Mouse (Mus musculus) G1E (cell line): ENCODE data around the gene Nubpl. TPM values are rescaled to one million over a fixed set of nuclear protein-coding genes. Genes with fewer than 3 reads are reported as not detected.
A peak's percentile ranks its signal among the peaks of the same experiment; 100 is the strongest.

ENCODE experiments used
- ATAC-seq: 2 replicates; pipeline ENCODE4 v1.8.0; 2016; ENCODE audit warnings: mild to moderate bottlenecking; ENCODE audit not compliant: insufficient number of reproducible peaks, poor library complexity, low FRiP score, severe bottlenecking; ENCODE audit errors: extremely low read depth
- DNase-seq: peaks from one replicate; pipeline ENCODE4 v3.0.0; 2012; ENCODE audit warnings: low spot score
- H3K27me3 ChIP-seq: 2 replicates; pipeline ENCODE4 v1.6.1; 2012; ENCODE audit warnings: mild to moderate bottlenecking, low read length, inconsistent platforms; ENCODE audit not compliant: insufficient read depth
- H3K36me3 ChIP-seq: replicated peaks from 2 replicates; pipeline ENCODE3; 2012; ENCODE audit warnings: mild to moderate bottlenecking, inconsistent platforms
- H3K4me1 ChIP-seq: 2 replicates; pipeline ENCODE4 v1.6.1; 2012; ENCODE audit warnings: low read depth, low read length, inconsistent platforms, mixed read lengths; ENCODE audit not compliant: insufficient read depth
- H3K4me3 ChIP-seq: 2 replicates; pipeline ENCODE4 v1.5.1; 2012; ENCODE audit warnings: low read depth, mild to moderate bottlenecking, inconsistent platforms, low read length, moderate library complexity, mixed read lengths
- H3K9me3 ChIP-seq: replicated peaks from 2 replicates; pipeline ENCODE4 v1.6.1; 2012; ENCODE audit warnings: inconsistent platforms
- CTCF ChIP-seq: IDR thresholded peaks from 2 replicates; pipeline ENCODE4 v1.5.1; 2012; ENCODE audit warnings: low read depth, low read length, inconsistent platforms, mixed read lengths
- GATA1 ChIP-seq: IDR thresholded peaks from 2 replicates; pipeline ENCODE4 v1.6.1; 2012; ENCODE audit warnings: borderline replicate concordance, low read length, inconsistent platforms, mixed read lengths
- GATA2 ChIP-seq: IDR thresholded peaks from 2 replicates; pipeline ENCODE4 v1.6.1; 2012; ENCODE audit warnings: low read depth, low read length, inconsistent platforms, borderline replicate concordance
- POLR2AphosphoS5 ChIP-seq: IDR thresholded peaks from 2 replicates; pipeline ENCODE4 v1.6.1; 2012; ENCODE audit warnings: low read depth, low read length, inconsistent platforms; ENCODE audit not compliant: insufficient replicate concordance
- TAL1 ChIP-seq: conservative IDR thresholded peaks from 2 replicates; pipeline ENCODE4 v1.6.1; 2012; ENCODE audit warnings: low read depth, low read length, inconsistent platforms, mixed read lengths
- polyA plus RNA-seq: library from polyadenylated mRNA; stranded (reverse); fragments of >175 nt; gene quantifications from 2 replicates; pipeline ENCODE4 v1.2.3, GENCODE M21; 2012
- total RNA-seq, 2 experiments: library from RNA; stranded (forward) in 1 of 2; stranded (reverse) in 1 of 2; fragments of 200-1000 nt in 1 of 2; fragments of >200 nt in 1 of 2; fragmentation: Nextera tagmentation in 1 of 2; gene quantifications; 2 replicates each; pipeline ENCODE4 v1.2.3; 2014 to 2017

Nubpl gene
- total and polyA plus RNA-seq, 3 experiments = 11.1 to 29.9 (median 19.8) TPM

DNA sequence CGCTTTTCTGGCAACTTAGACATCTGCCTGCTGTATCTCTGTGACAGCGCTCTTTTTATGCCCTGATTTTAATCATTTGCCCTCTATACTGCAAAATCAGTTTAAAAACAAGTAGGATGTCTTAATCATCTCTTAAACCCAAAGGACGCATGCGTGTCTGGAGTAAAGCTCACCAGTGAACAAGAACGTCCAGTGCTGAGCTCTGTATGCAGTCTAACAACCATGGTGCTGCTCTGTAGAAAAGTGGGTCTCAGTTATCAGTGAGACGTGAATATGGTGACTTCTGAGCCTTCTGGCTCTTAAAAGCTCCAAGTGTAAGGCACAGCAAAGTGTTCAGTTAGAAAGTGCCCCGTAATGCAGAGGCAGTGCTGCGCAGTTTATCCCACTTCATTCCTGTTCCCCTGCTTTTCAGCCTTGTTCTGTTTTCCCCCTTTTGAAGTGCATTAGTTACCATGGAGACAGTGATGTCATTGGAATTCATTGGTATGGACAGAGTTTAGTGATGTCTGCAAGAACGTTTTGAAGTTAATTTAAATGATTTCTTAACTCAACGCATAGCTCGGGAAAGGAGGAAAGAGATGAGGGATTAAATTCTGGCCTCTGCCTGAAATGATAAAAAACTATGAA, 191.5 kb downstream of the Nubpl start:
- H3K4me1 ChIP-seq = no peaks in the 10 kb centered on the region
- no peaks in the 10 kb centered on the region for H3K9me3 ChIP-seq
- ATAC-seq (no peak), DNase-seq (no peak)
- H3K27me3 ChIP-seq = no peaks in the 10 kb centered on the region
- no peak overlapping the region for H3K4me3 ChIP-seq
- TF ChIP-seq CTCF (no peak), GATA1 (no peak), TAL1 (no peak), GATA2 (no peak), POLR2AphosphoS5 (no peak)
- no peaks in the 10 kb centered on the region for H3K36me3 ChIP-seq

DNA sequence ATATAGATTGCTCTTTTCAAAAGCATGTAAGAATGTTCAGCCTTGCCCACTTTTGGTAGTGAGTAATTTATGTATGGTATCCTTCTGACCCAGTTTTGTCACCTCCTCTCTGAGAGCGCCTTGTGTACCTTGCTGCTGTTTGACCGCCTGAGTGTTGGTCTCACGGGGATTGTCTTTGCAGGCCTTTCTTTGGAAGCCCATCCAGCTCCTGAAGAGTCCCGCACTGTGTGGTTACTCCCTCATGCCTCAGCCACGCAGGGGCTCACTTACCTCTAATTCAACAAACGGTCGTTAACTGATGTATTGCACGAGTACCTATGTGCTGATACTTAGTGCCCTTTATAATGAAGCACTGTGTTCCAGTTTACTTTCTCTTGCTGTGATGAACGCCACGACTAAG, 192.1 kb downstream of the Nubpl start:
- ATAC-seq = no peak
- no peaks in the 10 kb centered on the region for H3K36me3 ChIP-seq
- TF ChIP-seq POLR2AphosphoS5 = no peak
- no peaks in the 10 kb centered on the region for H3K9me3 ChIP-seq
- no peaks in the 10 kb centered on the region for H3K27me3 ChIP-seq
- H3K4me3 ChIP-seq = no peak overlapping the region
- no peaks in the 10 kb centered on the region for H3K4me1 ChIP-seq
- DNase-seq = no peak

DNA sequence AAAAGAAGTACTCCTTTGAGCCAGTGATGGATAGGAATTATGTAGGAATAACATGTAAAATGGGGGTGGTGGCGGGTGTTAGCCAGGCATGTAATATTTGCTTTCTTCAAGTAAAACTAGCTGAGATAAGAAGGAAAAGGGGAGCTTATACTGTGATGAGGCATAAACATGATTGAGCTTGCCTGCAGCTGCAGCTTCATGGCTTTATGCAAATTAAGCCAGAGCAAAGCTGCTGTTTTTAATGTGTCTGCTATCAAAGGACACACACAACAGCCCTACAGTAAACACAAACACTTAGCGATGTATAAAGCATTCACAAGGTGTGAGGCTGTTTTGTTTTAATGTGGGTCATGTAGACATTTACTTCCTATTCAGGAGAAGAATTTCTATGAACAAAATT, 196.4 kb downstream of the Nubpl start:
- Histone ChIP-seq H3K9me3 (no peaks in the 10 kb centered on the region), H3K4me1 (peaks cover 7% of the 10 kb centered on the region; the same call in 1 of the 2 replicates), H3K4me3 (no peak overlapping the region), H3K27me3 (no peaks in the 10 kb centered on the region), H3K36me3 (no peaks in the 10 kb centered on the region)
- TF ChIP-seq TAL1 = no peak
- no peak for TF ChIP-seq CTCF
- no peak for TF ChIP-seq GATA2
- no peak for ATAC-seq
- no peak for DNase-seq

DNA sequence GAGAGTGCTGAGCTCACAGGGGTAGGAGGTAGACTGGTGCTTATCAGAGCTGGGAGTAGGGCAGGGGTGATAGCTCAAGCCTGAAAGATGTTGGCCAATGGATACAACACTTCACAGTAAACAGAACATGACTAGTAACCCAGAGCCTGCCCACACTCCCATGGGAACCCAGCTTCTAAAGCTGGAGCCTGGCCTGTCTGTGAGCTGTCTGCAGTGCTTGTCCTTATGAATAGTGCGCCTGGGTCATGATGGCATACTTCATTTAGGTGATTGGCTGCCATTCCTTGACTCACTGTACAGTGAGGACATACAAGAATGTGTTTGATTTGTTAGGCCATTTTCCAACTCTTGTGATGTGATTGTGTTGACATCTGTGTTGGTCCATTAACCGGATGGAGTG, 200.5 kb downstream of the Nubpl start:
- ATAC-seq (no peak), DNase-seq (no peak)
- Histone ChIP-seq H3K36me3 (no peaks in the 10 kb centered on the region), H3K4me3 (no peak overlapping the region), H3K4me1 (peaks cover 7% of the 10 kb centered on the region; the same call in 1 of the 2 replicates), H3K27me3 (no peaks in the 10 kb centered on the region), H3K9me3 (no peaks in the 10 kb centered on the region)
- TF ChIP-seq CTCF = no peak
- TF ChIP-seq GATA2 = no peak
- TF ChIP-seq GATA1 = no peak
- no peak for TF ChIP-seq TAL1
- TF ChIP-seq POLR2AphosphoS5 = no peak

DNA sequence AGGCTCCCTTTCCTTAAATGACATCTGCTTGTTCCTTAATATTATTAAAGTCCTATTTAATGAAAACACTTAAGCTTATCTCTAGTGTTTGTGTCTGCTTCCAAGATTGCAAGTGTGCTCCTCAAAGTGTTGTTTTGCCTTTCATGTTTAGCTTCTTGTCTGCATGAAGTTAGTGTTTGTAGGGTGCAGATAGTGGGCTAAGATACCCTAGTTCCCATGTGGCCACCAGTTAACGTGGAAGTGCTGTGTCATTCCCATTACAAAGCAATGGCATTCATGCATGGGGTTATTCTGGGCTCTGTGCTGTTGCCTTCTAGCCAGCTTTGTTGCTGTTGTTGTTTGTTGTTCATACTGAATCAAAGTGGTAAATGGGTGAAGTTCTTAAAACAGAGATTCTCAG, 201.1 kb downstream of the Nubpl start:
- H3K27me3 ChIP-seq = no peaks in the 10 kb centered on the region
- H3K9me3 ChIP-seq = no peaks in the 10 kb centered on the region
- ATAC-seq (peak; percentile 59; the same call in 1 of the 2 replicates), DNase-seq (peak; percentile 2)
- peaks cover 7% of the 10 kb centered on the region; the same call in 1 of the 2 replicates for H3K4me1 ChIP-seq
- no peak overlapping the region for H3K4me3 ChIP-seq
- TF ChIP-seq GATA2 (no peak), CTCF (no peak), TAL1 (no peak), POLR2AphosphoS5 (no peak), GATA1 (no peak)
- H3K36me3 ChIP-seq = no peaks in the 10 kb centered on the region

DNA sequence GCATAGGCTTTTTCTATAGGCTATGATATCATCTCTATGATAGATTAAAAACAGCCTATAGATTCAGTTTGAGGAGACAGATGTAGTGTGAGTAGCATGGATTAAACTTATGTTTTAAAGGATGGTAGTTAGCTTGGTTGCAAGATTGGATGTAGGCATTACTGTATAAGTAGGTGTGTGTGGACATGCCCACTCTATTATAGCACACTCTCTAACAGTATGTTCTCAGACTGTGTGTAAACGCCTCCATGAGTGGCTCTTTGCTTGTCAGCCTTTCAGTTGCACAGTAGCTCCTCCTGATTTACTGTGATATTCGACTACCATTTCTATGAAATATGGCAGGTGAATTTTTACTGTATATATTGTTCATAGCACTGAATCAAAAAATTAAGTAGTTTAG, 205.4 kb downstream of the Nubpl start:
- TF ChIP-seq POLR2AphosphoS5 (no peak), GATA1 (no peak), TAL1 (no peak), GATA2 (no peak), CTCF (no peak)
- H3K4me3 ChIP-seq = no peak overlapping the region
- peaks cover 6% of the 10 kb centered on the region; the same call in 1 of the 2 replicates for H3K4me1 ChIP-seq
- ATAC-seq (no peak), DNase-seq (no peak)
- H3K36me3 ChIP-seq = peaks cover 2% of the 10 kb centered on the region
- H3K9me3 ChIP-seq = no peaks in the 10 kb centered on the region
- no peaks in the 10 kb centered on the region for H3K27me3 ChIP-seq
